Mouse (Mus musculus): ENCODE data around the gene Pax5. TPM values are rescaled to one million over a fixed set of nuclear protein-coding genes. Genes with fewer than 3 reads are reported as not detected.

The Pax5 gene
- total and polyA plus RNA-seq, 3 experiments = not detected

DNA sequence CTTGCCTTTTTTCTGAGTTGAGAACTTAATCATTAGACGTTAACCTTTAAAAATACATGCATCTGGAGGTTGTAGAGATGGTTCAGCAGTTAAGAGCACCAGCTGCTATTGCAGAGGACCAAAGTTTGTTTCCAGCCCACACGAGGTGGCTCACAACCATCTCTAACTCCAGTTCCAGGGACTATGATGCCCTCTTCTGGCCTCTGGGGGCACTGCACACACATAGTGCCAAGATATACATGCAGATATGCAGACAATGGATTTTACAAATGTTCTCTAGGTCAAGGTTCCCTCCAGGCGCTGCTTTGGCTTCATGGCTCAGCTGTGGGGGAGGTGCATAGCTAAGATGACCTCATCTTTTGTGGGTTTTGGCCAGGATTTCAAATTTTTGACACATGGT, 74.7 kb downstream of the Pax5 start:
- H3K4me1 ChIP-seq (ENCODE audit: control insufficient read depth in 1 of 2, insufficient read depth in 2 of 2, low read length in 2 of 2) = no peaks in the 10 kb centered on the region
- no peaks in the 10 kb centered on the region for H3K9me3 ChIP-seq (replicated peaks; ENCODE audit: insufficient read depth, low read length)
- no peaks in the 10 kb centered on the region for H3K79me2 ChIP-seq (ENCODE audit: control insufficient read depth, insufficient read depth, low read length, poor library complexity)
- DNase-seq (ENCODE audit: low read depth, low spot score) = peak; percentile 14
- no peak overlapping the region for H3K4me3 ChIP-seq (ENCODE audit: control insufficient read depth in 1 of 2, insufficient read depth in 1 of 2, low read depth in 2 of 2, low read length in 2 of 2)
- TF ChIP-seq ELF1 (IDR thresholded peaks at IDR 0.05; ENCODE audit: low read depth, low read length) (no peak), MYB (IDR thresholded peaks at IDR 0.05; ENCODE audit: low read depth, low read length) (no peak), SMC3 (IDR thresholded peaks at IDR 0.05; ENCODE audit: low read depth, low read length) (peak; percentile 40), MEF2A (IDR thresholded peaks at IDR 0.05; ENCODE audit: extremely low read depth, insufficient replicate concordance, low read depth, low read length, poor library complexity, severe bottlenecking) (no peak), JUND (IDR thresholded peaks at IDR 0.05; ENCODE audit: low read depth, low read length) (no peak), TAL1 (IDR thresholded peaks at IDR 0.05; ENCODE audit: low read length) (no peak), CHD1 (IDR thresholded peaks at IDR 0.05; ENCODE audit: low read depth, low read length) (no peak), RAD21 (IDR thresholded peaks at IDR 0.05; ENCODE audit: low read depth, low read length) (peak; percentile 23), HCFC1 (IDR thresholded peaks at IDR 0.05; ENCODE audit: low read depth, low read length) (no peak), MXI1 (IDR thresholded peaks at IDR 0.05; ENCODE audit: low read depth, low read length) (no peak), MAX (IDR thresholded peaks at IDR 0.05; ENCODE audit: low read length) (no peak), CTCF (IDR thresholded peaks at IDR 0.05 in 2 of 3, conservative IDR thresholded peaks at IDR 0.05 in 1 of 3; ENCODE audit: control insufficient read depth in 1 of 3, insufficient read depth in 1 of 3, low read depth in 2 of 3, low read length in 3 of 3, poor library complexity in 1 of 3, severe bottlenecking in 1 of 3) (peak; percentile 40 to 47 (median 43)), POLR2AphosphoS5 (IDR thresholded peaks at IDR 0.05; ENCODE audit: borderline replicate concordance, low read depth, low read length) (no peak)
- H3K27me3 ChIP-seq (ENCODE audit: control insufficient read depth in 1 of 2, insufficient read depth in 2 of 2, low read length in 2 of 2) = peaks cover 0 to 8% of the 10 kb centered on the region in 2 experiments; a peak in 2 of 4 replicates
- H3K36me3 ChIP-seq (ENCODE audit: control insufficient read depth in 1 of 2, insufficient read depth in 2 of 2, low read length in 2 of 2) = no peaks in the 10 kb centered on the region
- H3K9ac ChIP-seq (ENCODE audit: control insufficient read depth, low read depth, low read length, poor library complexity, severe bottlenecking) = no peak overlapping the region
- H3K27ac ChIP-seq (ENCODE audit: control insufficient read depth, low read depth, low read length) = no peak overlapping the region

DNA sequence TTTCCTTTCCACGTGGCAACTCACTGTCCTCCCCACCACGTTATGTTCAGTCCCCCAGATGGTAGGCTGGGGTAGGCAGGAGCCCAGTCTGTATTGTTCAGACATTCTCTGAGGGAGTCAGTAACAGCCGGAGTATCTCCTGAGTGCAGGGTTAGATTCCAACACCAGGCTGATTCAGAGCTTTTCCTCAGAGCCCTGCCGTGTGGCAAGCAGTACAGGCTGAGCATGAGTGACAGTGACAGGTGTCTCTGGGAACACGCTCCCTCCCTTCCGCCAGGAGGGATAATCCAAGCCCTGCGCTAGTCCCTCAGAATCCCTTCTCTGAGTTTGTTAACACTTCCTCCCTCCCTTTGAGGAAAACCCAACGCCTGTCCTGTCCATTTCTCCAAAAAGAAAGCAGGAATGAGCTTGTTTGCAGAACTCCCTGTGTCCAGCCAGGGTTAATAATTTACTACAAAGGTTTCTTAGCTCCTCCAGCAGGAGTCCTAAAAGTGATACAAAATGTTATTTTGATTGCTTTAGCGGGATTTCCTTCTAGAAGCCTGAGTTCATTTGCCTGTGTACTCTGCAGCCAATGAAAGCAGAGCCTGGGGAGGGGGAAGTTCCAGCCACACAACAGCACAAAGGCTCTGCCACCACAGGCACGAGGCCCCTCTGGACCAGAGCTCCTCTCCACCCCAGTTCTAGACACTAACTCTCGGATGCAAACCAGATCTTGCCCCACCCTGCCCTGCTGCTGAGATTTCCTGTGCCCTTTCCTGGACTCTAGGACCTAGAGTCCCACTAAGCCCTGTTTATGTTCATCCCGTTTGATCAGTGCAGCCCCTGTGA, 76.4 kb downstream of the Pax5 start:
- DNase-seq (ENCODE audit: low read depth, low spot score) = no peak
- no peaks in the 10 kb centered on the region for H3K79me2 ChIP-seq (ENCODE audit: control insufficient read depth, insufficient read depth, low read length, poor library complexity)
- no peak overlapping the region for H3K4me3 ChIP-seq (ENCODE audit: control insufficient read depth in 1 of 2, insufficient read depth in 1 of 2, low read depth in 2 of 2, low read length in 2 of 2)
- TF ChIP-seq CHD1 (IDR thresholded peaks at IDR 0.05; ENCODE audit: low read depth, low read length) (no peak), HCFC1 (IDR thresholded peaks at IDR 0.05; ENCODE audit: low read depth, low read length) (no peak), ZMIZ1 (IDR thresholded peaks at IDR 0.05; ENCODE audit: low read depth, low read length) (no peak), USF1 (IDR thresholded peaks at IDR 0.05; ENCODE audit: low read depth, low read length) (no peak), POLR2A (IDR thresholded peaks at IDR 0.05; ENCODE audit: control insufficient read depth in 1 of 2, insufficient read depth in 1 of 2, low read depth in 1 of 2, low read length in 2 of 2, poor library complexity in 1 of 2) (no peak), BHLHE40 (IDR thresholded peaks at IDR 0.05; ENCODE audit: borderline replicate concordance, low read depth, low read length) (no peak), ETS1 (IDR thresholded peaks at IDR 0.05; ENCODE audit: low read depth, low read length) (no peak), MAFK (IDR thresholded peaks at IDR 0.05; ENCODE audit: borderline replicate concordance, low read depth, low read length) (no peak), TCF12 (IDR thresholded peaks at IDR 0.05; ENCODE audit: low read depth, low read length) (no peak), ZC3H11A (IDR thresholded peaks at IDR 0.05; ENCODE audit: low read depth, low read length) (no peak), MAZ (IDR thresholded peaks at IDR 0.05; ENCODE audit: low read depth, low read length) (no peak), NELFE (IDR thresholded peaks at IDR 0.05; ENCODE audit: low read depth, low read length) (no peak)
- H3K9me3 ChIP-seq (replicated peaks; ENCODE audit: insufficient read depth, low read length) = no peaks in the 10 kb centered on the region
- H3K4me1 ChIP-seq (ENCODE audit: control insufficient read depth in 1 of 2, insufficient read depth in 2 of 2, low read length in 2 of 2) = no peaks in the 10 kb centered on the region
- peaks cover 0 to 8% of the 10 kb centered on the region in 2 experiments; a peak in 3 of 4 replicates for H3K27me3 ChIP-seq (ENCODE audit: control insufficient read depth in 1 of 2, insufficient read depth in 2 of 2, low read length in 2 of 2)
- no peak overlapping the region for H3K27ac ChIP-seq (ENCODE audit: control insufficient read depth, low read depth, low read length)
- no peak overlapping the region for H3K9ac ChIP-seq (ENCODE audit: control insufficient read depth, low read depth, low read length, poor library complexity, severe bottlenecking)
- H3K36me3 ChIP-seq (ENCODE audit: control insufficient read depth in 1 of 2, insufficient read depth in 2 of 2, low read length in 2 of 2) = no peaks in the 10 kb centered on the region

All from MEL (cell line).